Mouse (Mus musculus) cerebellum, adult 2 months (tissue): ENCODE results near the gene Gjc3. TPM values are rescaled to one million over a fixed set of nuclear protein-coding genes. Genes with fewer than 3 reads are reported as not detected.

Experiments used
- DNase-seq, 2 experiments: peaks; one replicate each; pipeline ENCODE4 v3.0.0; 2021
- H3K27ac ChIP-seq: fragments of 200-500 bp; 2 replicates; pipeline ENCODE4 v1.5.1; 2012; ENCODE audit warnings: low read length, control low read depth, inconsistent platforms; ENCODE audit not compliant: insufficient read depth
- H3K27me3 ChIP-seq: fragments of 200-500 bp; 2 replicates; pipeline ENCODE4 v1.6.1; 2012; ENCODE audit warnings: inconsistent platforms, mild to moderate bottlenecking, low read length, moderate library complexity; ENCODE audit not compliant: control insufficient read depth, insufficient read depth
- H3K4me1 ChIP-seq: fragments of 200-500 bp; 2 replicates; pipeline ENCODE4 v1.6.1; 2011; ENCODE audit warnings: low read length; ENCODE audit not compliant: control insufficient read depth, insufficient read depth
- H3K4me3 ChIP-seq: fragments of 200-500 bp; replicated peaks from 2 replicates; pipeline ENCODE3; 2011; ENCODE audit warnings: mild to moderate bottlenecking, low read depth, low read length, control low read depth; ENCODE audit not compliant: insufficient read depth
- CTCF ChIP-seq: fragments of 200-500 bp; IDR thresholded peaks from 2 replicates; pipeline ENCODE4 v1.5.1; 2011; ENCODE audit warnings: low read depth, mild to moderate bottlenecking, control low read depth, low read length, moderate library complexity, borderline replicate concordance; ENCODE audit not compliant: insufficient read depth
- POLR2A ChIP-seq: fragments of 200-500 bp; IDR thresholded peaks from 2 replicates; pipeline ENCODE4 v1.6.1; 2011; ENCODE audit warnings: low read length, control low read depth, borderline replicate concordance; ENCODE audit not compliant: insufficient read depth
- WGBS: fragments of 180-500 bp; shearing (Covaris S2); methylation state at CpG from one replicate; pipeline ENCODE4 v1.1.7; 2018; 5-methylcytosine and 5-hydroxymethylcytosine counted together
- polyA plus RNA-seq: library from polyadenylated mRNA; depleted of rRNA; stranded (reverse); fragments of >200 nt; gene quantifications from 2 replicates; pipeline ENCODE4 v1.2.3, GENCODE M21; 2012

Gjc3 gene
- polyA plus RNA-seq, 1 experiment = 85.7 TPM

DNA sequence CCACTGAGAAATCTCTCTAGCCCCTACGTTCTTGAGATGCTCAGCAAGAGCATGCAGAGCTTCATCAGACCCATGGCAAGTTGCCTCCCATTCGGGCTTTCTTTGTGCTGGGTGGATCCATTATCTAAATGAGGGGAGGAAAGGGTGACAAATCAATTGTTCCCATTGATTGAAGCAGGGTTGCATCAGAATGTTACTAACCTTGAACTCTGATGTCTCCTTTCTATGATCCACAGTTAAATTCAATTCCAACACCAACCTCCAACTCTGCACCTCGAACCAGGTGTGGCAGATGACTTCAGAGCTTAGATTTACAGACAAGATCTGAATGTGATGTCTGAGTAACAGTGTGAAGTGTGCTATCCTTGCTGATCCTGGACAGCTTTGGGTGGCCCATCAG lies 11.8 kb upstream of the Gjc3 start:
- TF ChIP-seq POLR2A (no peak), CTCF (no peak)
- WGBS = 37% methylated on average over 3 of the region's 3 CpGs
- no peak overlapping the region for H3K27ac ChIP-seq
- DNase-seq = no peak
- no peak overlapping the region for H3K4me3 ChIP-seq
- no peaks in the 10 kb centered on the region for H3K4me1 ChIP-seq
- H3K27me3 ChIP-seq = no peaks in the 10 kb centered on the region

DNA sequence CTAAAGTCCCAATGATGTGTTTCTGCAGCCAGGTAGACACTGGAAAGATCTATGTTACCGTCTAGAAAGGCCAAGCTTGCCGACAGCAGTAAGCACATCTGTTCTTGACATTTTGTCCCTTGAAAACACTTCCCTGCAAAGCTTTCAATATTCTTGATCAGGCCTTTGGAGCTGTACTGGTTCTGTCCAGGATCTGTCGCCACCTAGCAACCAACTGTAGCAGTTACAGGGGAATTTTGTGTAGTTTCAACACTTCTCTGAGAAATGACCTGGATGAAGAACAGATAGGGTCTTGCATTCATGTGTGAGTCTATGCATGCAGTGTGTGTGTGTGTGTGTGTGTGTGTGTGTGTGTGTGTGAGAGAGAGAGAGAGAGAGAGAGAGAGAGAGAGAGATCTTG lies 10.8 kb upstream of the Gjc3 start:
- no peak for TF ChIP-seq POLR2A
- TF ChIP-seq CTCF = peak; percentile 37; the same call in 1 of the 2 replicates
- no peaks in the 10 kb centered on the region for H3K4me1 ChIP-seq
- DNase-seq = no peak
- no peak overlapping the region for H3K4me3 ChIP-seq
- 54% methylated on average over 3 of the region's 3 CpGs for WGBS
- H3K27me3 ChIP-seq = no peaks in the 10 kb centered on the region
- H3K27ac ChIP-seq = no peak overlapping the region

DNA sequence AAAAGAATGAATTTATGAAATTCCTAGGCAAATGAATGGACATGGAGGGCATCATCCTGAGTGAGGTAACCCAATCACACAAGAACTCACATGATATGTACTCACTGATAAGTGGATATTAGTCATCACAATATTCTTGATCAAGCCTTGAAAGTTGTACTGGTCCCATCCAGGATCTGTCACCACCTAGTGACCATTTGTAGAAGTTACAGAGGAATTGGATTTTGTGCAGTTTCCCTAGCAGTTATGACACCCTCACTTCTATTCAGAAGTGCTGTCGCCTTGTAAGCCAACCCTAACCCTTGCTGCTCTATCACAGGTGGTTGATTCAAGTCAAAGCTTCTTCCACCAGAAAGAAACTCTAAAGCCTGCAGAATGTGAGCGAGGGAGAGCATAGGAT lies 10.3 kb upstream of the Gjc3 start:
- Histone ChIP-seq H3K27me3 (no peaks in the 10 kb centered on the region), H3K4me3 (no peak overlapping the region), H3K27ac (no peak overlapping the region), H3K4me1 (no peaks in the 10 kb centered on the region)
- 74% methylated on average over 2 of the region's 2 CpGs for WGBS
- no peak for DNase-seq
- TF ChIP-seq POLR2A = no peak
- TF ChIP-seq CTCF = no peak

DNA sequence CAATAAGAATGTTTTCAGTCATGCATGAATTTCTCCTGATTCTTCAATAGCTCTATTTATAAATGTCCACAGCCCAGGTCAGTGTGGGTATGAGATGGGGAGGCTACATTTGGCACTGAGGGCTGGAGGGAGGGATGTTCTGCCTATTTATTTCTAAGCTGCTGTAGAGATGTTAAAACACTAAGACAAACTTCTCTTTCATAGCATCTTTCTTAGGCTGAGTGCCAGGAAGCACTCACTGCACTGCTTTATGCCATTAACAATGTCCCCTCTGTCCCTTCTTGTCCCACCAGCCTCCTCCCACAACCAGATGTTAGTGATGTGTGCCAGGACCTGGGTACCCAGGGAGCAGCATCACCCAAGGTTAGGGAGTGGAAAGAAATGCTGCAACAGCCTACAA lies 3.6 kb upstream of the Gjc3 start:
- peak in 1 of 2 experiments; percentile 28 for DNase-seq
- no peak overlapping the region for H3K27ac ChIP-seq
- H3K4me3 ChIP-seq = no peak overlapping the region
- no peak for TF ChIP-seq CTCF
- no peak for TF ChIP-seq POLR2A
- no peaks in the 10 kb centered on the region for H3K4me1 ChIP-seq
- H3K27me3 ChIP-seq = no peaks in the 10 kb centered on the region

DNA sequence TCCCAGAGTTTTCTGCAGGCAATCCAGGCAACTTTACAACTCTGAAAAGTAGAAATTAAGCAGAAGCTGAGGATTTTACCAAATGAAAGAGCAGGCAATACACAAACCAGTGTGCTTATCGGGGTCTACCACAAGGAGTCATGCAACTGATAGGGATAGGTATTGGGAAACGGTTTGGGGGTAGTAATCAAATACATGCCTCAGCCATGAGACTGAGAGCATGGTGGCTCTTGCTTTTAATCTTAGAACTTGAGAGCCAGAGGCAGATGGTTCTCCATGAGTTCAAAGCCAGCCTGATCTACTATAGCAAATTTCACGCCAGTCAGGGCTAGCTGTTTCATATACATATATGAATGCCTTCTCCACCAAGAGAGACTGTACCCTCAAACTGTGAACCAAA lies 6.5 kb downstream of the Gjc3 start:
- TF ChIP-seq POLR2A (no peak), CTCF (no peak)
- no peaks in the 10 kb centered on the region for H3K27me3 ChIP-seq
- 92% methylated on average over 3 of the region's 3 CpGs for WGBS
- H3K4me3 ChIP-seq = no peak overlapping the region
- no peaks in the 10 kb centered on the region for H3K4me1 ChIP-seq
- H3K27ac ChIP-seq = no peak overlapping the region
- no peak for DNase-seq

DNA sequence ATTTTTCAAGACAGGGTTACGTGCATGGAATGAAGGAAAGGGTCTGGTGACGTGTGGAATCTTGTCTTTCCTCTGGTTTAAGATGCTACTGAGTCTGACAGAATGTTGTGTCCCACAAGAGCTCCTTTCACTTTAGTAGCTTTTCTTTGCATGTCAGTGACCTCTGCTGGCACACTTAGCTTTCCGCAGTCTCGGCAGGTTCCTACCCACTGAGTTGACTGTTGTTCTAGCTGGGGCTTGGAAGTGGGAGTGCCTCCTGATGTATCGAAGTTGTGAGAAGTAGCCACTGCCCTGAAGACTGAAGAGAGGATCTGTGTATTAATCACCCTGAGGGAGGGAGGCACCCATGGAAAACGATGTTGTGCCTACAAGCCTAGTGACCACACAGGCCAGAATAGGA lies 11.7 kb downstream of the Gjc3 start:
- peak; percentile 15 to 19 for DNase-seq
- TF ChIP-seq CTCF (peak; percentile 29; the same call in 1 of the 2 replicates), POLR2A (no peak)
- Histone ChIP-seq H3K27me3 (no peaks in the 10 kb centered on the region), H3K4me3 (no peak overlapping the region), H3K27ac (no peak overlapping the region), H3K4me1 (no peaks in the 10 kb centered on the region)
- WGBS = 27% methylated on average over 6 of the region's 6 CpGs

DNA sequence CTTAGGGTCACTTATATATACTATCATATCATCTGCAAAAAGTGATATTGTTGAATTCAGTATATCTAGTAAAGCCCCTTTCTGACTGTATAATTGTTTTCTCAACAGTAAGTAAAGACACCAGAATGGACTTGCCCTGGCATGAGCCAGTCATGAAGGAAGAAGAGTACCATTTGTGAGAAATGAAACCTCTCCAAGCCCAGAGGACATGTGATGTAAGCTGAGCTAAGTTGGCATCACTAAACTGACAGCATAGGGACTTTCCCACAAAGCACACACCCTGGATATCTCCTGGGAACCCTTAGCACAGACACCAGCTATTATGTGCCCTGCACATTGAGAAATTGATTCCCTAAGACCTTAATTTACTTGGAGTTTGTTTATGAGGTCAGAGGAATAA lies 15.6 kb downstream of the Gjc3 start:
- H3K27ac ChIP-seq = no peak overlapping the region
- no peak for DNase-seq
- no peaks in the 10 kb centered on the region for H3K4me1 ChIP-seq
- H3K4me3 ChIP-seq = no peak overlapping the region
- H3K27me3 ChIP-seq = no peaks in the 10 kb centered on the region
- TF ChIP-seq POLR2A (no peak), CTCF (no peak)

DNA sequence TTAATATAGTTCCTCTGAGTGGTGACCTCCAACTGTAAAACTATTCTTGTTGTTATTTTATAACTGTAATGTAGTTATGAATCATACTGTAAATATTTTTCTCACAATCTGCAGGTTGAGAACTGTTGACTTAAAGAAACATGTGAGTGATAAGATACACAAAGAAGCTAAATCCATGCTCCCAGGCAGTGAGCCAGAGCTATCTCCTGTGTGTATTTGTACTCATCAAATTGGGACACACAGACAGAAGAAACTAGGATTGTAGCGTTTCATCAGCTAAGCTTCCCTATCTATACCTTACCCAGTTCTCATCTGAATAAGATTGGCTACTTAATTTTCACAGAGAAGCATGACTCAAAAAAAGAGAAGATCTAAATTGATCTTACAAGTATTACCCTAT lies 19.8 kb downstream of the Gjc3 start:
- no peak for DNase-seq
- Histone ChIP-seq H3K4me1 (no peaks in the 10 kb centered on the region), H3K4me3 (no peak overlapping the region), H3K27me3 (no peaks in the 10 kb centered on the region), H3K27ac (no peak overlapping the region)
- TF ChIP-seq CTCF (no peak), POLR2A (no peak)
- 63% methylated on average over 1 of the region's 1 CpGs for WGBS
